Mouse (Mus musculus) naive thymus-derived CD4-positive, alpha-beta T cell, adult 2 months (primary cell): Measurements from ENCODE around the gene Cyb5r3.
A peak's percentile ranks its signal among the peaks of the same experiment; 100 is the strongest.

Source experiments
- DNase-seq: peaks from one replicate; pipeline ENCODE4 v3.0.0-alpha.2; 2011; ENCODE audit warnings: low read depth

The Cyb5r3 gene

DNA sequence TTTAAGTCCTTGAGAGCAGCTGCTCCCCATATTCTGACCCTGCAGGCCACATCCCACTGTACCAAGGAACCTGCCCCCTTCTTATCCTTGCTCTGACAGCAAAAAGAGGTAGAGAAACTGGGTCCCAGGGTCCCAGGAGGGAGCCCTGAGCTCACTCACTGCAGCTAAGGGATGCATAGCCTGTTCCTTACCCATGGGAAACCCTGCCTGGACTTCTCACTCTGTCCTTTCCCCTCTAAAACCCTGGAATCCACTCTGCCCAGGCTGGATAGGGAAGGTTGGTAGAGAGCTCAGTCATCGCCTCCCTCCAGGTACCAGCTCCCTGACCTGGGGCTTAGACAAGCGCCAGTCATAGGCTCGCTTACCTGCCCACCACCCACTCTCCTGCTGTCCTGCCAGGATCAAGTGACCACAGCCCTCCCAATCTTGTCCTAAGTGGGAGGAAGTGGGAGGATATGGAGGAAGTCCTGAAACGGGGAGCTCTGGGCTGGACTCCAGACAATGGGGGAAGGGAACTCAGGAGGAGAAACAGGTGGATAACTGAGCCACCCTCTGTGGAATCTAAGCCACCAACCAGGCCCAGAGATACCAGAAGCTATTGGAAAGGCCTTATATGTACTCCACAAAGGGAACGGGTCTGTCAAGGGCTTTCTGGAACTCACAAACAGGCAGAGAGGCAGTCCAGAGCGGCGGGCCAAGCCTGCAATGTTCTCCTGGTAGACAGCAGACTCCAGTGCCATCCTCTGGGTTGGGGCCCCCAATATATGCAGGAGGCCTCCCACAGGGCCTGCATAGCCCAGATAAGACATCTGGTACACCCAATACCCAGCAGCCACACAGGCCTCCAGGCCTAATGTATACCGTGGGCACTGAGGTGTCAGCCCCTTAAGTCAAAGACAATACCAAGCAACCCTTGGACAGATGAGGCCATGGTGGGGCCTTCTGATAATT lies 2.3 kb downstream of the Cyb5r3 start:
- DNase-seq = no peak

DNA sequence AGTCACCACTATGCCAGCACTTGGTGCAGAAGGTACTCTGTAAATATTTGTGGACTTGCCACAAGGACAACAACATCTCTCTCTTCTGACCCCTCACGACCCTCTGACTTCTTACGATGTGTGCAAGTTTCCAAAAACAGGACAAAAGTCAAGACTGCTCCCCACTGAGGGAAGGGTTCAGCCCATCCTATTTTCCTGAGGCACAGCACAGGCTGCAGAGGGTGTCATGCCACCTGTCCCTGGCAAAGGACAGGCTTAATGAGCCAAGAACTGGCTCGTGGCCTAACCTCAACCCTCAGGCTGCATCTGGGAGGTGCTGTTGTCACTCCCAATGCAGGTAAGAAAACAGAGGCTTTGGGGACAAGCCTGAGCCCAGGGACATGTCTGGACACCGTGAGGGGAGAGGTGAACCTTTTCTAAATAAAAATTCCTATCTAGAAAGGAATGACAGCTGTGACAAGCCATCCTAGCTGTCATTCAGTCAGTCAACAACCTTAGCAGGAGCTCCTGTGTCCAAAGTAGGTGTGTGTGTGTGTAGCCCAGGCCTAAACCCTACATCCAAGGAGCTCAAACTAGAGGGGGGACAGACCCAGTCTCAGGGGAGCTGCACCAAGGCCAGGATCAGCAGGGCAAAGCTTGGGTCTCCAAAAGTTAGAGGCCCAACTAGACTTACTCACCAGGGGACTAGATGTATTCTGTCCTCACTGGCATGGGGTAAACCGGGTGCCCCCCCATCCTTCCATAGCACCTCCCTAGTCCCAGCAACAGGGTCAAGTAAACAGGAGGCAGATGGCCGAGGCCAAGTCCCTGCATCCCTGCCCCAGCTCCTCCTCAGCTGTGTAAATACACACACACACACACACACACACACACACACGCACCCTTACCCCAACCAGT lies 3.3 kb downstream of the Cyb5r3 start:
- no peak for DNase-seq

DNA sequence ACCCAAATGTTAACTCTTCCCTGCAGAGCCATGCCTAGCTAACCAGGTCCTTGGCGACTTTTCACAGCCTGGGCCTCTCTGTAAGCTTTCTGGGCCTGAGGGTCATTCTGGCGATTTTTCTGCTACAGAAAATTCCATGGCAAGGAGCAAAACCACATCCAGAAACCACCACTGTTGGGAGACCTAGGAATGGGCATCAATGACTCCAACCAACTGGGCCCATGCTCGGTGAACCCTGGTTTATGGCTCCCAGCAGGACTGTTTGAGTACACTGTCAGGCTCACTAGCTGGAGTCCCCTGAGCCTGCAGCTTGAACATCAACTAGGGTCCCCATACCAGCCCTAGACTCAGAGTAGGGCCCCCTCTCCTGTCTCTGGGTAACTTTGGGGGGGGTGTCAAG lies 4.1 kb downstream of the Cyb5r3 start:
- no peak for DNase-seq

DNA sequence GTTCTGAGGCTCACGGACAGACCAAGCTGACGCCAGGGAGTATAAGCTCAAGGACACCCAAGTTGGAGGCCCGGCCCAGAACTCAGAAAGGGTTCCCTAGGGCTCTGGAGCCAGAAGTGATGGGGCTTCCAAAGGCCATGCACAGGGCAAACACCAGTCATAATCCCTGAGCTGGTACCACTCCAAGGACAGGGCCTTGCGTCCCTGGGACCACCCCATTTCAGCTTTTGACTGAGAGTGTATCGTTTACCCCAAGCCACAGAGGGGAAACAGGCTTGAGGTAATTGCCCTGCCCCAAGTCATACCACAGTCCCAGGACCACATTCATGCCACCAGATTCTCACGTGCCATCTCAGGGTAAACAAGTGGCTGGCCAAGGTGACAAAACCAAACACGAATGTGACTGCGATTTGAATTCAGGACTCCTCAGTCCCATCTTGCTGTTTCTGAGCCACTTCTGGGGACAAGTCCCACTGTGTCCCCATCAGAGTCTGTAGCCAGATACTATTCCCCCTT lies 4.8 kb downstream of the Cyb5r3 start:
- DNase-seq = no peak

DNA sequence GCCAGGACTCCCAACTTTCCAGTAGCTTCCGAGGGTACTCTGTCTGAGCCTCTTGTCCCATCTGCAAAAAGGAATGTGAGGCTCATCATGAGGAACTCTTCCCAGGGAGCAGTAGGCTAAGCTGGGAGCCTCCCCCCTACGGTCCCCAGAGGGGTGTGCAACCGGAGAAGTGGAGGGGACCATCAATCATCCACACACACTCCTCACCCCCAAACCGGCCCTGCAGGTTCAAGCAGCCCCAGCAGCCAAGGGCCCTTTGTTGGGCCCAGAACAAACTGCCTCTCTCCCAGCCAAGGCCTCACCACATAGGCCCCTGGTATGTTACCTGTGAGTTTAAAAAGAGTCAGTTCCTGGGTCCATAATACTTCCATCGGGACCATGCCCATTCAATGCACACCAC lies 5.3 kb downstream of the Cyb5r3 start:
- DNase-seq = no peak

DNA sequence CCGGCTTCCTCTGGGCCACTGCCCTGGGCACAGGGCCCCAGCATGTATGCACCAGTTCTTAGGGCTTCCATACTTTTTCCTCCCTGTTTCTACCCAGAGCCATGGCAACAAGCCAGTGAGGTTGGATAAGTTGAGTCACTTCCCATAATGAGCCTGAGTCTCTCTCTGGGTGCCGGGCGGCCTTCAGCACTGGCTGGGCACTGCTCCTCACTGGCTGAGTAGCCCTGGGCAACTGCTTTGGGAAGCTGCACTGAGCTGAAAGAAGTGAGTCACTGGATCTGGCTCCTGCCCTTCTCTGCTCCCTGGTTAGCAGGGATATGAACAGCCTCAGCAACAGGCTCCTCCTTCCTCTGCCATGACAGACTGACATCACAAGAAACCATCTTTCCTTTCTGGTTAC lies 5.8 kb downstream of the Cyb5r3 start:
- no peak for DNase-seq

DNA sequence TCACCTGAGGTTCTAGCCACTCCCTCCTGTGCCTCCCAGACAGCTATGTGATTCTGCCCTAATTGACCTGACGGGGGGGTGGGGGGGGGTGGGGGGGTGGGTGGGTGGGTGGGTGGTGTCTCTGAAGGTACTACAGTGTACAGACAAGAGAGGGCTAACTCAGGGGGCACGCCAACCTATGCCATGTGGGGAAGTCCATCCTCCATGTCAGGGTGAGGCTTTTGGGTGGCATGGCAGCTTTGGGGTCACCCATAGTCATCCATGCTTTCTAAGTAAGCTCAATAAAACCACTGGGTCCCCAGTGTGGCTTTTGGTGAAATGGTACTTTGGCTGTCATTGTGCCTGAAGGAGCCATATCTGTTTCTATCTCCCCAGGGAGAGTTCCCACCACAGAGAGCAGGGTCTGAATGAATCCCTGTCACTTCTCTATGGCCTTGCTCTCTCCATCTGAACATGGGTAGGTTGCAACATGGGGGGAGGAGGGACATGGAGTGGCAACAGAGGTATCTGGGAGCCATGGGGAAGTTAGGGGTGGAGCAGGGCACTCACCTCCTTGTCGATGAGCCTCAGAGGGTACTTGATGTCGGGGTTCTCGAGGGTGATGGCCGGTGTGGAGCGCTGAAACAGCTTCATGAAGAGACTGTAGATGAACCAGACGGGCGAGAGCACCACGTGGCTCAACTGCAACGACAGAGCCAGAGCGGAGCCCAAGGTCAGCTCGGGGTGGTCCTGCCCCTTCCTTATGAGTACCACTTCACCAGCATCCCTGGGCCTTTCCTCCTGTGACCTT lies 6.7 kb downstream of the Cyb5r3 start:
- no peak for DNase-seq

DNA sequence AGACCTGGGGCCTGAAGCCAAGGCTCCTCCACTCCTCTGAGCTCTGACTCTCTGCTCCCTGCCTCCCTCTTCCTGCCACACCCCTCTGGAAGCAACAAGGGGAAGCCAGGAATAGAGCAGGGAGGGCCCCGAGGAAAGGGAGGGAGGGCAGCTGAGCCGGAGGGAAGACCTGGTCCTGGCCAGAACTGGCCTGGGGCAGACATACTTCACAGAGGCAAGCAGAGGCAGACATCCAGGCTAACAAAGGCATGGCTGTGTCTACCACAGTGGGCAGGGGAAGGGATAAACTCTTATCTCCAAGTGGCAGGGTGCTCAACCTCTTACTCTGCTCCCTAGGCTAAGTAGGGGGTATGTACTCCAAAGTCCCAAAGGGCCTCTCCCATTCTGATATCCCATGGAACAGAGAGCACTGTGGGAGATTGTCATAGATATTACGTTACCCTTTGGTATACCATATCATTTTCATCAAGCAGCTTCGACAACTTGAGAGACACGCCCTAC lies 7.4 kb downstream of the Cyb5r3 start:
- no peak for DNase-seq

DNA sequence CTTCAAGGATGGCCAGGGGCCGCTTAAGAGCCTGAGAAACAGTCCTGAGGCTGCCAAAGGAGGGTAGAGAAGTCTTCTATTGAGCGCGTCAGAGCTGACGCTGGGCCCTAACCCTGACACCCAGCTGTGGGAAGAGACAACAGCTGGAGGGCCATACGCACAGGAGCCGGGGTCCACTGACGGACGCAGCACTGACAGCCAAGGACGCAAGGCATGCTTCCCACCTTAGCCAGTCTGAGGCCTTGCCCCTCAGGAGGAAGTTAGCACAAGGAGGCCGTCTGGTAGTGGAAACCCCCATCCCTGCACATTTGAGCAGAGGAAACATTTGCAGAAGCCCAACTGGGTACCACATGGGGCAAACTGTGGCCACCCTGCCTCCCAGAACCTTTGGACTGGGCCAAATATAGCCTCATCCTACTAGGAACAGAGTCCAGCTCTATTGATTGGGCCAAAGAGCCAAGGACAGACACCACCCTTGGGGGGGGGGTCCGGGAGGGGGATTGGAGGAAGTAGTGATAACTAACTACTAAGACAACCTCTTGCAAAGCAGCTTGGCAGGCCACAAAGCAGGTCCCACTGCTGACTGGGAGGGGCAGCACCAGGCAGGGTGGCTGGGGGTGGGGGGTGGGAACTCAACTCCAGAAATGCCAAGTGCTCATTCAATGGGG lies 9.4 kb downstream of the Cyb5r3 start:
- no peak for DNase-seq

DNA sequence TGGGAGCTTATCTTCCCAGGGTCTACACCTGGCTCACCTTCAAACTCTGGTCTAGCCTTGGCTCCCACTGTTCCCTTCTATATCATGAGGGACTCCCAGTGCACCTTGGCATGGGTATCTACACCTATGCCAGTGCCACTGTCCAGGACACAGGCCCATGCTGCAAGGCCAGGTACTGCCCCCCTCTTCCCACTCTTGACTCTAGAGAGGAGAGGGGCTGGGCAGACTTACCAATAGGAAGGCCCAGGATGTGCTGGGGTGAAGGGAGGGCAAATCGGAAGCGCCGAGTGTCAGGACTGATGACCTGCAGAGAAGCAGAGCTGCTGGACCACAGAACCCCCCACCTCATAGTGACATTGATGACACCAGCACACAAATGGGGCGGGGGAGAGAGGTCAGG lies 10.4 kb downstream of the Cyb5r3 start:
- no peak for DNase-seq

DNA sequence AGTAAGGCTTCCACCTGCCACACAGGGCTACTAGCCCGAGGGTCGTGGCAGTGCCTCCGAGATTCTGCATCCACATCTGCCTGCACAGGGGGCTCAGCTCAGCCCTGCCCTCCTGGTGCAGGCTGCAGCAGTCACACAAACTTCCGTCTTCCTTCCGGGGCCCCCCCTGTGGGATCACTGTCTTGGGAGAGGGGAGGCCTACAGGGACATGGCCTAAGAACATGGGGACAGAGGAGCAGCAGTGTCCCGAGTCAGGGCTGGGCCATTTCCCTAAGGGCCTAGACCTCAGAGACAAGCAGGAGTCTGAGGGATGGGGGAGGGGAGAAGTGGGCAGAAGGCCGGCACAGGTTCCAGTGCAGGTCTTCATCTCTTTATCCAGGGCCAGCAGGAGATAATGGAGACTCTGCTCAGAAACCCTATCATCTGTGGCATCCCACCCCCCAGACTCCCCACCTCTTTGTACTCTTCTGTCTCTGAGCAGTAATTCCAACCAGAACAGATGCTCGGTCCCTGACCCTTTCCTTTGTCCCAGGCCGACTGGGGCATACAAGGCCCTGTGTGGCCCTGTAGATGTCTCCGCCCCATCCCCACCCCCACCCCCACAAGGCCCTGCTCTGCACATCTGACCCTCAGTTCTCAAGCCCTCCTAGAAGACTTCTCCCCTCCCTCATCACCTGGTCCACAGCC lies 11.2 kb downstream of the Cyb5r3 start:
- DNase-seq = no peak

DNA sequence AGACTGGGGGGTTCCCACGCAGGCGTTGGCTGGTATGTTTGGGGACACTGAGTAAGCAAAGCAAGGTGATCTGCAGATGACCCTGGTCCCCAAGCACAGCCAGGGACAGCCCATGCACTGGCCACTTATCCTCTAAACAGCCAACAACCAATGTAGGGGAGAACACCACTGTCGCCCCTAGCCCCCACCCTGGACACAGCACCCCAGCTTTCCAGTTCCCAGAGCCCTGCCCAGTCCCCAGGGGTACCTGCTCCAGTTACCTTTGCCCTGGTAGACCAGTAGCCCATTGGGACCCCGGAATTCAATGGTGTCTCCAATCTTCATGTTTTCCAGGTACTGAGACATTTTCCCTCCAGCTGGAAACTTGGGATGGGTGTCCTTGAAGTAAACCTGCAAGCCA lies 11.8 kb downstream of the Cyb5r3 start:
- no peak for DNase-seq

DNA sequence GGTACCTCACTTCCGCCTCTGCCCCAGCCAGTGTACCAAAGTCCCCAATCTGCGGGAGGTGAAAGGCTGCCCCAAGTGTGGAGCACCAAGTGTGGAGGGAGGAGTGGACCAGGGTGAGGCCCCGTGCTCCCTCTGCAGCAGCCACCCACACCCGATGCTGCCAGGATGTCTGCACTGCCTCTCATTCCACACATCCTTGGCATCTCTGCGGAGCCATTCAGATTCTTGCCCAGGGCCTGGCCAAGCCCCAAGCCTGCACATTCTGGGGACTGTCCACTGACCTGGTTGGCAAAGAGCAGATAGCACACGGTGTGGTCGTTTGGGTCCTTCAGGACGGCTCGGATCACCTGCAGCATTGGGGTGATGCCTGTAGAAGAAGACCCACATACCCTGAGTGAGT lies 12.6 kb downstream of the Cyb5r3 start:
- DNase-seq = no peak

DNA sequence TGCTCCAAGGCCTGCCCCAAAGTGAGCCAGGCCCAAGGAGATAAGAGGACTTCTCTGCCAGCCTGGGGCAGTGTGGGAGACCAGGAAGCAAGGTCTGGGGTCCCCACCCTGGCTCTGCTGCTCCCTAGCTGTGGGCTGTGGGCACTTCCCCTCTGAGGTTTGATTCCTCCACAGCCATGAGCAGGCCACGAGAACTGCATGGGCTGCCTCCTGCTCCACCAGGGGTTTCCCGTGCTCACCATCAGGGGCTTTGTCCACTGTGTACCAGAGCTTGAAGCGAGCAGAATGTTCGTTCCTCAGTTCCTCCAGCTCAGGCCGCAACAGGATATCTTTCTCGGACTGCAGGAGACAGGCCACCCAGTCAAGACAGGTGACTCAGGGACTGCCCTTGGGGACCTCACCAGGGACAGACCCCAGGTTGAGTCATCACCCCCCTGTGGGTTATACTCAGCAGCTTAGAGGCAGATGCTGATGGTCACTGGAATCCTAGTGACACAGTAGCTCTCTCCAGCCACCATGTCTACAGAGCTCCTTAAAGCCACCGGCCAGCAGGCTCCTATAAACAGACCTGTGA lies 13.7 kb downstream of the Cyb5r3 start:
- DNase-seq = no peak

DNA sequence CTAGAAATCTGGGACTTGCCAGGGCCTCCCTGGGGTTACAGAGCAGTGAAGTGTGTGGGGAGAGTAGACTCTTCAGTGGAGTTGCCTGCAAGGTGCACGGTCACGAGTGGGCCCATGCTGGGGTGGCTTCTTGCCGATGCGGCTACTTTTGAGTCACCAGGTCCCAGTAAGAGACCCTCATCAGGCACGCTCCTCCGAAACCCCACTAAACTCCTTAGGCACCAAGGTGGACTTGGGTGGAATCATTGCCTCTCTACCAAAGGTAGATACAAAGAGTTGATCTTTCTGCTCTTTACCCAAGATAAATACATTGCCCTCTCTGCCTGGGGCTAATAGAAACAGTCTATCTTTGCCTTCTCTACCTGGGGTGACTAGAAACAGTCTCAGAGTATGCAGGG lies 14.7 kb downstream of the Cyb5r3 start:
- no peak for DNase-seq

DNA sequence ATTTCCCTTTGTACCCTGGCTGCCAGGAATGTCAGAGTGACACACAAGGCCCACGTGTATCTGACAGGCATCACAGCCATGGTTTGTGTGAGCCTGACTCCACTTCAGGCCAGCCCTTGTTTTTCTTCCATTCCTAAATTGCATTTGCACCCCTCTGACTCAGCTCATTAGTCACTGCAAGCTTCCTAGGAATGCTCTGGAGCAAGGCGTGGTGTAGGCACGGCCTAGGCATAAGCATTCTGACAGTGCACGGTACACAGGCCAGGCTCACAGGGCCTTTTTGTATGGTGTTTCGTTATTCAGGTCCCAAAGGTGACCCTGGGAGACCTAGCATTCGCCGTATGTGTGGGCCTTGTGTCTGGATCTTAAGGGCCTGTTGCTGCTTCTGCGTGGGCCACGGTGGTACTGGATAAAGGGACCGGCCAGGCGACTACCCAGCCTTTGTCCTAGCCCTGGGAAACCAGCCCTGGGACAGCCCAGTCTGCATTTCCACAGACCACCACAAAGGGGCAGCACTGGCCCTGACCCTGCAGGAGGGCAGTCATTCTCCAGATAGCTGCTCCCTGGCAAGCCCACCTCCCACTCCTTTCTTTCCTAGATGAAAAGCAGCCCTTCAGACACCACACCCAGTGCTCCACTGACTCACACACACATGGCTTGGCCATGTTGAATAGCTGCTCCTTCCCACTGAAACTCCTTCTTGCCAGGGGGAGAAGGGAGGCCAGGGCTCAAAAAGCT lies 15.3 kb downstream of the Cyb5r3 start:
- peak; percentile 57 for DNase-seq

DNA sequence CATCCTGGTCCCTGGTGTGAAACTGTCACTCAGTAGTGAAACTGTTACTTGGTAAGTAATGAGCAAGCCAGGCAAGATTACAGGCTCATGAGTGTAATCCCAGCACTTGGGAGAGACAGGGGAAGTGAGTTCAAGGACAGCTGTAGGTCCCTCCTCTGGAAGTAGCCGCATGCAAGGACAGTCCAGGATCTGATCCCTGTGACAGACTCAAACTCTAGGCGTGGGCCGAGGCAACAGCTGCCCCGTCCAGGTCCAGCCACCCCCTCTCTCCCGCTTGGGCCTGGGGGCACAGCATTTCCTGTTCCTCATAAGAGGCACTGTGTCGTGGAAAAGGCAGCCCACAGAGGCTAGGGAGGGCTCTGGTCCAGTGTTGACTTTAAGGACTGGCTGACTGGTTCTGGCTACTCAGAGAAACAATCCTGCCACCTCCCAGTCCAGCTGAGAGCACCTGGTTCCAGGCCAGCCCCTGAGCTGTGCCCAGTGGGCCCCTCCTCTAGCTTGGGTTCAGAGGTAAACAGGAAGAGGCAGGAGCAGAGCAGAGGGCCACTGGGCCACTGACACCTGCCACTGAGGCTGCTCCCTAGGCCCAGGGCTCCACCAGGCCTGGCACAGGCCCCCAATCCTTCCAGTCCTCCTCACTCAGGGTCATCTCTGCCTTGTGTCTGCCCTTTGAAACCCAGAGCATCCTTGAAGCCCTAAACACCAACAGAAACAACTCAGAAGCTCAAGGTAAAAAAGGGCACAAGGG lies 16.5 kb downstream of the Cyb5r3 start:
- DNase-seq = no peak

DNA sequence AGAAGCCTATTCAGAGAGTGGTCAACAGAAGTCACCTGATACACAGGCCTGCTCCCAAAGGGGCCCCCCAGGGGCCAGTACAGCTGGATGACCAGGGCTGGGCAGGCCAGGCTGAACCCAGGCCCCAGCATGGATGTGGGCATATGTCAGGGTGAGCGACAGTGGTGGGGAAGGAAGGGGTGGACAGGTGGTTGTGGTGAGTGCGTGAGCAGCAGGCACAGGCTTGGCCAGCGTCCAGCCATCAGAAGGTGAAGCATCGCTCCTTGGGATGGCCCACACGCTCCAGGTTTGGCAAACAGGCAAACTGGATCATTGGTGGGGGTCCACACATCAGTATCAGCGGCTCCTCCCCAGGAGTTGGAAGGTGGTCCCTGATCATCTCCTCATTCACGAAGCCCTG lies 18.1 kb downstream of the Cyb5r3 start:
- DNase-seq = no peak

DNA sequence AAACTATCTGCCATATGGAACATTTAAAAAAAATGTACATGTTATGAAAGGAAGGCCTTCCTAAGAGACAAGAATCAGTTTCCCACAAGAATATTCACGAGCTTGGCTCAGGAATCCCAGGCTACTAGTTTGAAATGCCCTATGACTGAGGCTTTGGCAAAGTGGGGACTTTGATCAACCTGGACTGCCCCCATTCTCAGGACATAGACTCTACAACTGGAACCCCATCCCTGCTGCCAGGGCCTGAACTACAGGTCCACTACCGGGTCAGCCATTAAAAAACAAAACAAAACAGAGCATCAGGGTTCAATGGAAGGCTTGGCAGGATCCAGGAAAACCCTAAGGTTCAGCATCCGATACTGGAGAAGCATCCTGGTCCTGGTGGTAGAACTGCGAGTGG lies 21.7 kb downstream of the Cyb5r3 start:
- no peak for DNase-seq
